Mouse (Mus musculus): ENCODE measurements around the gene Bmpr1b. TPM values are rescaled to one million over a fixed set of nuclear protein-coding genes. Genes with fewer than 3 reads are reported as not detected.
"Not testable (repeated sequence)": the region's sequence is repeated elsewhere in the genome, so short reads cannot be mapped to it uniquely, and the experiment has no call there.

Gene Bmpr1b
- 1.1 and 1.3 TPM in 2 replicates for polyA plus RNA-seq (2014; fragmentation: Nextera tagmentation; extraction: Ambion mirVana)

- WGBS: under 1% methylated on average over 61 of the region's 65 CpGs
- H3K9me3 ChIP-seq (ENCODE audit: control insufficient read depth, low read length): no peaks in the 10 kb centered on the region
- no peak within 1 kb of the TSS for H3K27ac ChIP-seq (ENCODE audit: low read depth, low read length)
- H3K27me3 ChIP-seq (replicated peaks; ENCODE audit: control insufficient read depth, insufficient read depth, low read length): peaks cover 20% of the 10 kb centered on the region
- H3K4me1 ChIP-seq (replicated peaks; ENCODE audit: control insufficient read depth, insufficient read depth, low read length): no peaks in the 10 kb centered on the region; the same call in 1 of the 2 replicates
- H3K4me3 ChIP-seq (ENCODE audit: low read depth, low read length): peak within 1 kb of the TSS; percentile 54
- peak; percentile 66 for DNase-seq (ENCODE audit: low spot score)
- peak; percentile 51; the same call in 1 of the 2 replicates for ATAC-seq (replicated peaks; ENCODE audit: low FRiP score)
- H3K36me3 ChIP-seq (ENCODE audit: control insufficient read depth, insufficient read depth, low read length): no peaks in the 10 kb centered on the region
- H3K9ac ChIP-seq (ENCODE audit: low read depth, low read length): 0 out of 2 replicates have a peak within 1 kb of the TSS, but pooled peaks have one; percentile 12
- H3K4me2 ChIP-seq: peak within 1 kb of the TSS; percentile 72
Measured at GRCm38 (mm10) chr3:142168863-142169521, at the start of gene Bmpr1b. Gene Bmpr1b (minus strand): TSS chr3:142169425.

DNA sequence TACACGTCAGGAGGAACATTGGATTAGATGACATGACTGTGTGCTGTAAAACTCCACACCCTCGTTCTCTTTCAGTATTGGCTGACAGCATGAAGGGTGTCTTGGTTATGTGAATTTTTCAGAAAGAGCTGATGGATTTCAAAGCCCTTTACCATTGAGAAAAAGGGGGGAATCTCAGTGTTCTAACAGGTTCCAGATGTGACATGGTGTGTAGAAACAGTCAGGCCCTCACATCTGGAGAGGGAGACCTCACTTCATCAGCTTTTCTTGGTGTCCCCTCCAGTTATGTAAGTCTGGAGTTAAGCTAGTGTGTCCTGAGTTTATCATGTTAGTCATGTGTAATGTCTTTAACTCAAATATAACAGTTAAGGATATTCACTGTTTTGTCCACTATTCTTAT, 43.6 kb upstream of the Bmpr1b start:
- Histone ChIP-seq H3K9ac (ENCODE audit: low read depth, low read length) (no peak overlapping the region), H3K27me3 (replicated peaks; ENCODE audit: control insufficient read depth, insufficient read depth, low read length) (no peaks in the 10 kb centered on the region), H3K27ac (ENCODE audit: low read depth, low read length) (no peak overlapping the region), H3K9me3 (ENCODE audit: control insufficient read depth, low read length) (no peaks in the 10 kb centered on the region), H3K4me3 (ENCODE audit: low read depth, low read length) (no peak overlapping the region), H3K4me1 (replicated peaks; ENCODE audit: control insufficient read depth, insufficient read depth, low read length) (no peaks in the 10 kb centered on the region), H3K36me3 (ENCODE audit: control insufficient read depth, insufficient read depth, low read length) (no peaks in the 10 kb centered on the region), H3K4me2 (no peak overlapping the region)
- no peak for DNase-seq (ENCODE audit: low spot score)
- no peak for ATAC-seq (replicated peaks; ENCODE audit: low FRiP score)
- 53% methylated on average over 2 of the region's 2 CpGs for WGBS

DNA sequence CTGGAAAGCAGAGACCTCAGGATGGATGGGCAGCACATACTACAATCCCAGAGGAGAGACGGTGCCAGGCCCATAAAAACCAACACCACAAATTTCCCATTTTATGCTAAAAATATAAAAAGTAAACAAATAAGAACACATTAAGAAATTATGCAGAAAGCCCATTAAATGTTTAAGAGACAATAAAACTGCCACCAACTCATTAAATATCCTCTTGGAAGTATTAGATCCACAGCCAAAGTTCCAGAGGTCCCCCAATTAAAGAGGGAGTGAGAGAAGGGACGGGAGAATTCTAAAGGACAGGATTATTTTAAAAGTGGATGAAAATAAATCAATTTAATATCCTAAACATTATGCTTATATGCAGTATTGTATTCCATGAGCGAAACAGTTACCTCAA, 43.0 kb upstream of the Bmpr1b start:
- Histone ChIP-seq H3K36me3 (ENCODE audit: control insufficient read depth, insufficient read depth, low read length) (no peaks in the 10 kb centered on the region), H3K4me1 (replicated peaks; ENCODE audit: control insufficient read depth, insufficient read depth, low read length) (no peaks in the 10 kb centered on the region), H3K27ac (ENCODE audit: low read depth, low read length) (no peak overlapping the region), H3K9me3 (ENCODE audit: control insufficient read depth, low read length) (no peaks in the 10 kb centered on the region), H3K27me3 (replicated peaks; ENCODE audit: control insufficient read depth, insufficient read depth, low read length) (no peaks in the 10 kb centered on the region), H3K4me3 (ENCODE audit: low read depth, low read length) (no peak overlapping the region), H3K9ac (ENCODE audit: low read depth, low read length) (no peak overlapping the region), H3K4me2 (no peak overlapping the region)
- no peak for DNase-seq (ENCODE audit: low spot score)
- WGBS: 73% methylated on average over 3 of the region's 3 CpGs
- ATAC-seq (replicated peaks; ENCODE audit: low FRiP score): no peak

DNA sequence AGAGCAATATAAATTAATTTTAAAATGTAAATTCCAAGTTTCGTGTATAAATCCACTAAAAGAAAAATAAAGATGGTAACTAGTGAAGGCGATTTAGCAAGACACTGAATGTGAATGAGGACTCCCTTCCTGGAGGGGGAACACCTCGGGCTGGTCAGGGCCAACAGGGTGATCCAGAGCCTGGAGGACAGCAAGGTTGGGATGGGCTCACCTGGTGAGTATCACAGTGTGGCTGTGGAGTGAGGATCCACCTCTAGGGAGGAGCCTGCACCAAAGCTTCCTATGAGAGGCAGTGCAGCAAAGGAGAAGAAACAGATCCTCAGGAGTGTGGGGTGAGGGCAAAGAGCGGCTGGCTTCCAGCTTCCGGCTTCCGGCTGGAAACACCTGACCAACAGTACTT, 40.8 kb upstream of the Bmpr1b start:
- H3K9ac ChIP-seq (ENCODE audit: low read depth, low read length): no peak overlapping the region
- H3K27ac ChIP-seq (ENCODE audit: low read depth, low read length): no peak overlapping the region
- H3K27me3 ChIP-seq (replicated peaks; ENCODE audit: control insufficient read depth, insufficient read depth, low read length): no peaks in the 10 kb centered on the region
- H3K36me3 ChIP-seq (ENCODE audit: control insufficient read depth, insufficient read depth, low read length): no peaks in the 10 kb centered on the region
- H3K4me1 ChIP-seq (replicated peaks; ENCODE audit: control insufficient read depth, insufficient read depth, low read length): no peaks in the 10 kb centered on the region
- ATAC-seq (replicated peaks; ENCODE audit: low FRiP score): no peak
- no peaks in the 10 kb centered on the region for H3K9me3 ChIP-seq (ENCODE audit: control insufficient read depth, low read length)
- H3K4me2 ChIP-seq: no peak overlapping the region
- WGBS: 64% methylated on average over 6 of the region's 6 CpGs
- no peak overlapping the region for H3K4me3 ChIP-seq (ENCODE audit: low read depth, low read length)
- no peak for DNase-seq (ENCODE audit: low spot score)

DNA sequence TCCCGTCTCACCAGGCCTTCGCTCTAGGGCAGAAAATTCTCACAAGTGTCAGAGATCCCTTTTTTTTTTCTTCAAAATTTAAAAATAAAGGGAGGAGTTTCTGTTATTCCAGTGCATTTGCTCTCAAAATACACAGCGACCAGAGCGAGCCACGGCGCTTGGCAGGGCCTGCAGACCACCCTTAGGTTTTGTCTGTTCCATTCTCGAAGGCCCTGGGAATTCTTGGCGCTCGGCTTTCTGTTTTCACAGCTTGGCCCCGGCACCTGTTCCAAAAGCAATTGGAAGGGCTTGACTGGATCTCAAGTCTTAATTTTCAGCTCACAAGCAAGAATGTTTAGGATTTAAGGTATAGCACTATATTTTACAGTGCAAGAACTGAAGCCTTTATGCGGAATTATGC, 39.8 kb upstream of the Bmpr1b start:
- no peaks in the 10 kb centered on the region for H3K4me1 ChIP-seq (replicated peaks; ENCODE audit: control insufficient read depth, insufficient read depth, low read length)
- H3K4me2 ChIP-seq: no peak overlapping the region
- H3K9me3 ChIP-seq (ENCODE audit: control insufficient read depth, low read length): no peaks in the 10 kb centered on the region
- no peaks in the 10 kb centered on the region for H3K27me3 ChIP-seq (replicated peaks; ENCODE audit: control insufficient read depth, insufficient read depth, low read length)
- no peaks in the 10 kb centered on the region for H3K36me3 ChIP-seq (ENCODE audit: control insufficient read depth, insufficient read depth, low read length)
- no peak overlapping the region for H3K9ac ChIP-seq (ENCODE audit: low read depth, low read length)
- no peak overlapping the region for H3K4me3 ChIP-seq (ENCODE audit: low read depth, low read length)
- no peak for DNase-seq (ENCODE audit: low spot score)
- 91% methylated on average over 11 of the region's 11 CpGs for WGBS
- ATAC-seq (replicated peaks; ENCODE audit: low FRiP score): no peak
- H3K27ac ChIP-seq (ENCODE audit: low read depth, low read length): no peak overlapping the region

DNA sequence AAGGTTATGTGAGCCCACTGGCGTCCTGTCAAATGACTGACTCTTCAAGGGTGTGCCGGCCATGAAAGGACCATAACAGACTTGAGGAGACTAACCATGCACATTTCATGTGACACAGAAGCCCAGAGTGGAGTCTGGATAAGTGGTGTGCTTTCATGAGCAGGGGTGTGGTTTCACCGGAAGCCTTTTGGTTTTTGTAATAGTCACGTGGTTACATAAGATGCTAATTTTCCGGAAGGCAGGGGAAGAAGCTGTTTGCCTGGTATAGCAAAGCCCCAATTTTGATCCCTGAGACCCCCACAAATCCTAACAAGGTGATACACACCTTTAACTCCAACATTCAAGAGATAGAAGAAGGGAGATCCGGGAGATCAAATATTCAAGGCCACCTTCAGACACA, 38.3 kb upstream of the Bmpr1b start:
- no peaks in the 10 kb centered on the region for H3K36me3 ChIP-seq (ENCODE audit: control insufficient read depth, insufficient read depth, low read length)
- 83% methylated on average over 6 of the region's 6 CpGs for WGBS
- no peak overlapping the region for H3K9ac ChIP-seq (ENCODE audit: low read depth, low read length)
- no peak for ATAC-seq (replicated peaks; ENCODE audit: low FRiP score)
- no peaks in the 10 kb centered on the region for H3K9me3 ChIP-seq (ENCODE audit: control insufficient read depth, low read length)
- no peak overlapping the region for H3K4me2 ChIP-seq
- DNase-seq (ENCODE audit: low spot score): no peak
- no peaks in the 10 kb centered on the region for H3K27me3 ChIP-seq (replicated peaks; ENCODE audit: control insufficient read depth, insufficient read depth, low read length)
- no peak overlapping the region for H3K27ac ChIP-seq (ENCODE audit: low read depth, low read length)
- no peaks in the 10 kb centered on the region for H3K4me1 ChIP-seq (replicated peaks; ENCODE audit: control insufficient read depth, insufficient read depth, low read length)
- no peak overlapping the region for H3K4me3 ChIP-seq (ENCODE audit: low read depth, low read length)

DNA sequence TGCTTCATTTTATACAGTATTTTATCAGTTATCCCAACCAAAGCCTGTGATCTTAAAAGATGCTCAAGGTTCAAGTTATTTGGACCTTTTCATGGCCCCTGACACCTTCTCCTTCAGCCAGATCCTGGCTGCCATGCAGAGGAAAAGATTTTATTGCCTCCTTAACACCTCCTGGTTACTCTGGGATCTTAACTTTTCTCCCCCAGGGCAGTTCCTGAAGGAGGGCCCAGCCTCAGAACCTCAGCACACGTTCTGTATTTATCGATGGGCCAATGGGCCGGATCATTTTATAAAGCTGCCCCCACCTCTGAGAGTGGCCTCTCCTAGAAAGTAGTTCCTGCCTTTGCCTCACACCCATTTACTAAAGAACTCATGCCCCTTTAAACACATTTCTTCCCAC, 37.1 kb upstream of the Bmpr1b start:
- Histone ChIP-seq H3K36me3 (ENCODE audit: control insufficient read depth, insufficient read depth, low read length) (no peaks in the 10 kb centered on the region), H3K4me3 (ENCODE audit: low read depth, low read length) (no peak overlapping the region), H3K4me2 (no peak overlapping the region), H3K27me3 (replicated peaks; ENCODE audit: control insufficient read depth, insufficient read depth, low read length) (no peaks in the 10 kb centered on the region), H3K27ac (ENCODE audit: low read depth, low read length) (no peak overlapping the region), H3K9ac (ENCODE audit: low read depth, low read length) (no peak overlapping the region), H3K4me1 (replicated peaks; ENCODE audit: control insufficient read depth, insufficient read depth, low read length) (no peaks in the 10 kb centered on the region), H3K9me3 (ENCODE audit: control insufficient read depth, low read length) (no peaks in the 10 kb centered on the region)
- 76% methylated on average over 3 of the region's 3 CpGs for WGBS
- ATAC-seq (replicated peaks; ENCODE audit: low FRiP score): no peak
- DNase-seq (ENCODE audit: low spot score): no peak

DNA sequence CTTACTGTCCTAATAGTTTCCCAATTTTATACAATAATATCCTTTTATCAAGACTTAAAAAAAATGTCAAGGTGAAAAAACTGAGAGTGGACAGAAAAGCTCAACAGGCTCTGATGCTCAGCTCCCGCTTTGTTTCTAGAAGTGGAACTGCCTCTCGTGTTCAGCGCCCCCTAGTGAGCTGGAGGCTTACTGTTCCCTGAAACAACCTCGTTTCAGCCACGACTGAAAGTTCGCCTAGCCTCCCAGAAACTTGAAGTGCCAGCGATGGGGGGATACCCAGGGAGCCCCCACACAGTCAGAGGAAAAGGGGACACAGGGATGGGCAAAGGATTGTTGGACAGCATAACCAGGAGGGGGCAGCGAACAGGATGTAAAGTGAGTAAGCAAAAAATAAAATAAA, 26.9 kb upstream of the Bmpr1b start:
- H3K9ac ChIP-seq (ENCODE audit: low read depth, low read length): no peak overlapping the region
- no peak for ATAC-seq (replicated peaks; ENCODE audit: low FRiP score)
- no peak overlapping the region for H3K4me2 ChIP-seq
- no peaks in the 10 kb centered on the region for H3K4me1 ChIP-seq (replicated peaks; ENCODE audit: control insufficient read depth, insufficient read depth, low read length)
- H3K36me3 ChIP-seq (ENCODE audit: control insufficient read depth, insufficient read depth, low read length): no peaks in the 10 kb centered on the region
- DNase-seq (ENCODE audit: low spot score): no peak
- H3K9me3 ChIP-seq (ENCODE audit: control insufficient read depth, low read length): peaks cover 2% of the 10 kb centered on the region
- WGBS: 78% methylated on average over 8 of the region's 8 CpGs
- no peaks in the 10 kb centered on the region for H3K27me3 ChIP-seq (replicated peaks; ENCODE audit: control insufficient read depth, insufficient read depth, low read length)
- no peak overlapping the region for H3K27ac ChIP-seq (ENCODE audit: low read depth, low read length)
- H3K4me3 ChIP-seq (ENCODE audit: low read depth, low read length): no peak overlapping the region

DNA sequence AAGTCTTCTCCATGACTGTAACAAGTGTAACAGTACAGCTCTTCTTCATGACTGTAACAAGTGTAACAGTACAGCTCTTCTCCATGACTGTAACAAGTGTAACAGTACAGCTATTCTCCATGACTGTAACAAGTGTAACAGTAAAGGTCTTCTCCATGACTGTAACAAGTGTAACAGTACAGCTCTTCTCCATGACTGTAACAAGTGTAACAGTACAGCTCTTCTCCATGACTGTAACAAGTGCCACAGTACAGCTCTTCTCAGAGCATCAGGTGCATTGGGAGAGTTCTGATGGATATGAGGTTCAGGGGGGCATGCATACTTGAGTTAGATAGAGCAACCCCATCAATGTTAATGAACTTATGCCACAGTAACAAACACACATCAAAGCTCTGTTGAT, 22.4 kb upstream of the Bmpr1b start:
- not testable (repeated sequence) for ATAC-seq (replicated peaks; ENCODE audit: low FRiP score); H3K4me1 ChIP-seq (replicated peaks; ENCODE audit: control insufficient read depth, insufficient read depth, low read length); H3K4me2 ChIP-seq; H3K9me3 ChIP-seq (ENCODE audit: control insufficient read depth, low read length); H3K9ac ChIP-seq (ENCODE audit: low read depth, low read length); H3K27ac ChIP-seq (ENCODE audit: low read depth, low read length); DNase-seq (ENCODE audit: low spot score); H3K27me3 ChIP-seq (replicated peaks; ENCODE audit: control insufficient read depth, insufficient read depth, low read length); H3K36me3 ChIP-seq (ENCODE audit: control insufficient read depth, insufficient read depth, low read length); H3K4me3 ChIP-seq (ENCODE audit: low read depth, low read length)

Measured in liver, embryonic 11.5 days (tissue).